Mouse (Mus musculus) stomach, postnatal 0 days (tissue): ENCODE results near the gene Foxn3. TPM values are rescaled to one million over a fixed set of nuclear protein-coding genes. Genes with fewer than 3 reads are reported as not detected.

Experiments used
- ATAC-seq: fragments of 200-750 bp; cut with Nextera tagmentation; 2 replicates; pipeline ENCODE4 v1.8.0; 2017; ENCODE audit not compliant: low FRiP score, low TSS enrichment
- DNase-seq: peaks from one replicate; pipeline ENCODE4 v3.0.0-alpha.2; 2016; ENCODE audit warnings: low spot score
- H3K27ac ChIP-seq: fragments of 300-500 bp; sonication (generic); replicated peaks from 2 replicates; pipeline ENCODE4 v1.5.1; 2014; ENCODE audit warnings: mild to moderate bottlenecking, control low read depth
- H3K27me3 ChIP-seq: fragments of 300-500 bp; sonication (generic); 2 replicates; pipeline ENCODE4 v1.6.1; 2014; ENCODE audit warnings: low read length; ENCODE audit not compliant: control insufficient read depth, insufficient read depth
- H3K36me3 ChIP-seq: fragments of 300-500 bp; sonication (generic); 2 replicates; pipeline ENCODE4 v1.6.1; 2014; ENCODE audit warnings: low read length, mixed read lengths; ENCODE audit not compliant: control insufficient read depth, insufficient read depth
- H3K4me1 ChIP-seq: fragments of 300-500 bp; sonication (generic); replicated peaks from 2 replicates; pipeline ENCODE4 v1.6.1; 2014; ENCODE audit warnings: antibody characterized with exemption; ENCODE audit not compliant: control insufficient read depth, insufficient read depth
- H3K4me2 ChIP-seq: fragments of 300-500 bp; sonication (generic); replicated peaks from 2 replicates; pipeline ENCODE4 v1.6.1; 2014; ENCODE audit warnings: low read depth, mild to moderate bottlenecking, control low read depth, moderate library complexity
- H3K4me3 ChIP-seq: fragments of 300-500 bp; sonication (generic); 2 replicates; pipeline ENCODE4 v1.5.1; 2014; ENCODE audit warnings: low read depth, low read length, control low read depth
- H3K9ac ChIP-seq: fragments of 300-500 bp; sonication (generic); 2 replicates; pipeline ENCODE4 v1.6.1; 2014; ENCODE audit warnings: mild to moderate bottlenecking, low read length, control low read depth, mixed read lengths
- H3K9me3 ChIP-seq: fragments of 300-500 bp; sonication (generic); 2 replicates; pipeline ENCODE4 v1.6.1; 2016; ENCODE audit warnings: low read length; ENCODE audit not compliant: control insufficient read depth
- CTCF ChIP-seq: IDR thresholded peaks from 2 replicates; pipeline ENCODE4 v1.5.1; 2016; ENCODE audit warnings: antibody characterized with exemption, low read depth, mild to moderate bottlenecking, moderate library complexity
- EP300 ChIP-seq: optimal IDR thresholded peaks from 2 replicates; pipeline ENCODE3; 2016; ENCODE audit warnings: antibody characterized with exemption
- WGBS: fragments of 180-500 bp; shearing (Covaris S2); extraction: QIAGEN DNeasy Blood & Tissue Kit; methylation state at CpG from one replicate; pipeline ENCODE4 v1.1.7; 2014; 5-methylcytosine and 5-hydroxymethylcytosine counted together
- polyA plus RNA-seq: library from polyadenylated mRNA; unstranded; fragments of >200 nt; fragmentation: Nextera tagmentation; extraction: Ambion mirVana; gene quantifications from 2 replicates; pipeline ENCODE4 v1.2.1, GENCODE M21; 2015

The Foxn3 gene
- polyA plus RNA-seq, 1 experiment from 2014 or later: 40.1 TPM

DNA sequence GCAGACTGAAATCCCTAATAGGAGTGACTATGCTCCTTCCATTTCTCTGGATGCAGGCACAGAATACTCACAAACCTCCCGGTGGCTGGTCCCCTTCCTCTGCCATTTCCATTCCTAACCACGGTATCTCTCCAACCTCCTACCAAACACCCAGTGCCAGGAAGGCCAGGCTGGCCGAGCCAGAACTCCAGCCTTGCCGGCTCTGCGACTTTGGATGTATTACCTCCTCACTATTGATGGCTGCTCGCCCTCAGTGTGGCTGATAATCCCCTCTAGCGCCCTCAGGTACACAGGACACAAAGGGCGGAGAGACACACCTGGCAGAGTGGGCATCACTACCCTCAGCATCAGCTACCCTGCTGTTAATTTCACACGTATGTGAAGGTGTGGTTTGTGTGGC, 318.7 kb downstream of the Foxn3 start:
- ATAC-seq (no peak), DNase-seq (no peak)
- 89% methylated on average over 9 of the region's 9 CpGs for WGBS
- Histone ChIP-seq H3K27me3 (no peaks in the 10 kb centered on the region), H3K36me3 (no peaks in the 10 kb centered on the region), H3K4me2 (no peak overlapping the region), H3K4me1 (peaks cover 3% of the 10 kb centered on the region; the same call in 1 of the 2 replicates), H3K27ac (no peak overlapping the region), H3K9me3 (no peaks in the 10 kb centered on the region), H3K4me3 (no peak overlapping the region), H3K9ac (no peak overlapping the region)
- TF ChIP-seq CTCF (no peak), EP300 (no peak)

DNA sequence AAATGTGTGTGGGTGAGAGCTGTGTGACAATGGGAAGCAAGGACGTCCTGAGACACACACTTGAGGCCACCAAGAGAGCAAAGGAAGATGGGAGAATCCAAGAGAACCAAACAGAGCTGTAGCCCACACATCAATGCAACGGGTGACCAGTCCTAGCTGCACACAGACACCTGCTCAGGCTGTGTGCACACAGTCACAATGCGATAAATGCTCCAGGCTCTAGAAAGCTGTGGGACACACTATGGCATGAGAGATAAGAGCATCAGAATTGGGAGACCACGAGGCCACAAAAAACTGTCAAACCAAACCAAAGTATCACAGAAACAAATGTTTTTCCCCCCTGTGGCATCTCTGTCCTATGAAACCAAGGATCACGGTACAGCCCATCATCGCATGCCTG, 319.1 kb downstream of the Foxn3 start:
- Histone ChIP-seq H3K4me2 (no peak overlapping the region), H3K27ac (no peak overlapping the region), H3K27me3 (no peaks in the 10 kb centered on the region), H3K4me3 (no peak overlapping the region), H3K9me3 (no peaks in the 10 kb centered on the region), H3K36me3 (no peaks in the 10 kb centered on the region), H3K9ac (no peak overlapping the region), H3K4me1 (peaks cover 3% of the 10 kb centered on the region; the same call in 1 of the 2 replicates)
- 90% methylated on average over 6 of the region's 6 CpGs for WGBS
- DNase-seq (no peak), ATAC-seq (no peak)
- TF ChIP-seq EP300: no peak
- no peak for TF ChIP-seq CTCF

DNA sequence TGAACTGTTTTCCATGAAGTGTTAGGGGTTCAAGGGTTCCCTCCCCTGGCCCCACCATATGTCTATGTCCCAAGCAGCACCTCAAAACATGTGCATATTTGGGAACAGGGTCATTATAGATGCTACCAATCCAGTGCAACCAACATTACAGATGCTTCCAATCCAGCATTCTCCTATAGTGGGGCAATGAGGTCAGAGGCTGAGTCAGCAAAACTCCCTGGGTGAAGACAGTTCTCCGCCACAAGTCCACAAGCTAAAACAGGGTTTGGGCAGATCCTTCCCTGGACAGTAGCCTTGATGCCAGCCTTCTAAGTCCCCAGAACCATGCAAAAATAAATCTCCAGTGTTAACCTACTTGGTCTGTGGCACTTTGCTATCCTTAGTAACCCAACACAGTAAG, 320.1 kb downstream of the Foxn3 start:
- WGBS: 78% methylated on average over 1 of the region's 1 CpGs
- ATAC-seq (no peak), DNase-seq (no peak)
- Histone ChIP-seq H3K9me3 (no peaks in the 10 kb centered on the region), H3K27me3 (no peaks in the 10 kb centered on the region), H3K4me2 (no peak overlapping the region), H3K36me3 (no peaks in the 10 kb centered on the region), H3K4me3 (no peak overlapping the region), H3K4me1 (peaks cover 3% of the 10 kb centered on the region; the same call in 1 of the 2 replicates), H3K27ac (no peak overlapping the region), H3K9ac (no peak overlapping the region)
- TF ChIP-seq CTCF (no peak), EP300 (no peak)

DNA sequence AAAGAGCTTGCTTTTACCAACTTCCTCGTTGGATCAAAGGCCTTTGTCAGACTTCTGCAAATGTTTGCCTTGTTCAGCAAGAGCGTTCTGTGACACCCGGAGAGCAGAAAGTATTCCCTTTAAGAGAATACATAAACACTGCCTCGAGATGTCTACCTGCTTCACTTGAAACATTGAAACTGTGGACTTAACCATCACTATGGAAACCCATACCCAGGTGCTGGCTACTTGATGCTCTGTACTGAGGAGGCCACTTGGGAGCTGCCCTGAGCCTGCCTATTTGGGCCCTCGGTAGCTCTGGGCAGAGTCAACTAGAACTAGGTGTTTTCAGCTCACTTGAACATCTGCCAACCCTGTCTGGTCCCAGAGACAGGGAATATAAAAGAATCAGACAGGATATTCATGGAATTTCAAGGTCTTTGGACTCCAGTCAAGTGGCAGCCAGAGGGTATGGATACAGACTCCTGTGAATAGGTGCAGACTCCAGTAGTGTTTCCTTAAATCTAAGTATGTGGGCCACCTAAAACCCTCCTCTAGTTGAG, 323.1 kb downstream of the Foxn3 start:
- TF ChIP-seq CTCF (no peak), EP300 (no peak)
- no peaks in the 10 kb centered on the region for H3K36me3 ChIP-seq
- peaks cover 3% of the 10 kb centered on the region; the same call in 1 of the 2 replicates for H3K4me1 ChIP-seq
- DNase-seq: peak; percentile 37
- ATAC-seq: peak; percentile 68
- H3K9ac ChIP-seq: no peak overlapping the region
- H3K4me2 ChIP-seq: no peak overlapping the region
- H3K27ac ChIP-seq: no peak overlapping the region; the same call in 1 of the 2 replicates
- H3K27me3 ChIP-seq: no peaks in the 10 kb centered on the region
- H3K4me3 ChIP-seq: no peak overlapping the region
- H3K9me3 ChIP-seq: no peaks in the 10 kb centered on the region
- 24% methylated on average over 5 of the region's 5 CpGs for WGBS

DNA sequence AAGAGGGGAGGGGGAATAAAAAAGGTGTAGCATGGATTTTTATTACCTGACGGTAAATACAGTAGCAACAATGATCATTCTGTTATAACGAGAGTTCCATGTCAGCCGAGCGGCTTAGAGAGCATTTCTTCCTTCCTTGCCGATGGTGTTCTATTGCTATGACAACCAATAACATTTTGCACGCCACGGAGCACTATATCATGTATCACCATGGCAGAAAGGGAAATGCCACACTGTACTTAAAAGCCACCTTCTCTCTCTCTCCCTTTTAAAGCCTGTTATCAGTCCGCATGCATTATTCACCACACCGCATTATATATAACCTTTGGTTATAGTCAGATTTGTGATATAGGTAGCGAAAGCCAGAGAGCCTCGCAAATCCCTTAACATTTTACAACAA, 323.6 kb downstream of the Foxn3 start:
- H3K9ac ChIP-seq: no peak overlapping the region
- H3K36me3 ChIP-seq: no peaks in the 10 kb centered on the region
- no peaks in the 10 kb centered on the region for H3K9me3 ChIP-seq
- no peak overlapping the region for H3K4me3 ChIP-seq
- peaks cover 3% of the 10 kb centered on the region; the same call in 1 of the 2 replicates for H3K4me1 ChIP-seq
- no peak overlapping the region for H3K27ac ChIP-seq
- no peaks in the 10 kb centered on the region for H3K27me3 ChIP-seq
- WGBS: 53% methylated on average over 11 of the region's 11 CpGs
- peak; percentile 79 for ATAC-seq
- peak; percentile 37 for DNase-seq
- TF ChIP-seq CTCF (no peak), EP300 (no peak)
- no peak overlapping the region for H3K4me2 ChIP-seq

DNA sequence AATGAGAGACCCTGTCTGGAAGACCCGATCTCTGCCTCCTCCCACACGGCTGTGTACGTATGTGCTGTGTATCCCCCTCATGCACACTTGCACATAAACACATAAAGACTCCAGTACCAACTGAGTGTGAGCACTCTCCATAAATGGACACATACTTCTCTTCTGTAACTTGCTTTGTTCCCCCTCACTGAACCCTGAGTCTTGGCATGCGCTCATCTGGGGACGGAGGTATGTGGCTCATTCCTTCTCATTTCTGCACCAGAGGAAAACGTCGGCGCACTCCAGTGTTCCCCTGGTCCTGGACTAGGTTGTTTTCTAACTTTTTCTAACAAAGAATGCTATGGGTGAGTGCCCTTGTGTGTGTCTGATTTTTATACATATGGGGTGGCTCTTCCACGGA, 325.9 kb downstream of the Foxn3 start:
- H3K4me1 ChIP-seq: peaks cover 12% of the 10 kb centered on the region
- WGBS: 73% methylated on average over 9 of the region's 9 CpGs
- H3K36me3 ChIP-seq: no peaks in the 10 kb centered on the region
- DNase-seq (no peak), ATAC-seq (no peak)
- TF ChIP-seq EP300 (no peak), CTCF (no peak)
- no peak overlapping the region for H3K4me3 ChIP-seq
- H3K4me2 ChIP-seq: no peak overlapping the region
- no peaks in the 10 kb centered on the region for H3K27me3 ChIP-seq
- no peaks in the 10 kb centered on the region for H3K9me3 ChIP-seq
- peak overlapping the region; percentile 35; the same call in 1 of the 2 replicates for H3K27ac ChIP-seq
- no peak overlapping the region for H3K9ac ChIP-seq
